Mouse (Mus musculus) urinary bladder, adult 18-20 months (tissue): Measurements from ENCODE around the gene Cdon.
A peak's percentile ranks its signal among the peaks of the same experiment; 100 is the strongest.
"Not testable (repeated sequence)": the region's sequence is repeated elsewhere in the genome, so short reads cannot be mapped to it uniquely, and the experiment has no call there.

Experiments used
- DNase-seq, 2 experiments: peaks; one replicate each; pipeline ENCODE4 v3.0.0; 2022; ENCODE audit warnings: low spot score in 2 of 2, mixed read lengths in 2 of 2

Gene Cdon

DNA sequence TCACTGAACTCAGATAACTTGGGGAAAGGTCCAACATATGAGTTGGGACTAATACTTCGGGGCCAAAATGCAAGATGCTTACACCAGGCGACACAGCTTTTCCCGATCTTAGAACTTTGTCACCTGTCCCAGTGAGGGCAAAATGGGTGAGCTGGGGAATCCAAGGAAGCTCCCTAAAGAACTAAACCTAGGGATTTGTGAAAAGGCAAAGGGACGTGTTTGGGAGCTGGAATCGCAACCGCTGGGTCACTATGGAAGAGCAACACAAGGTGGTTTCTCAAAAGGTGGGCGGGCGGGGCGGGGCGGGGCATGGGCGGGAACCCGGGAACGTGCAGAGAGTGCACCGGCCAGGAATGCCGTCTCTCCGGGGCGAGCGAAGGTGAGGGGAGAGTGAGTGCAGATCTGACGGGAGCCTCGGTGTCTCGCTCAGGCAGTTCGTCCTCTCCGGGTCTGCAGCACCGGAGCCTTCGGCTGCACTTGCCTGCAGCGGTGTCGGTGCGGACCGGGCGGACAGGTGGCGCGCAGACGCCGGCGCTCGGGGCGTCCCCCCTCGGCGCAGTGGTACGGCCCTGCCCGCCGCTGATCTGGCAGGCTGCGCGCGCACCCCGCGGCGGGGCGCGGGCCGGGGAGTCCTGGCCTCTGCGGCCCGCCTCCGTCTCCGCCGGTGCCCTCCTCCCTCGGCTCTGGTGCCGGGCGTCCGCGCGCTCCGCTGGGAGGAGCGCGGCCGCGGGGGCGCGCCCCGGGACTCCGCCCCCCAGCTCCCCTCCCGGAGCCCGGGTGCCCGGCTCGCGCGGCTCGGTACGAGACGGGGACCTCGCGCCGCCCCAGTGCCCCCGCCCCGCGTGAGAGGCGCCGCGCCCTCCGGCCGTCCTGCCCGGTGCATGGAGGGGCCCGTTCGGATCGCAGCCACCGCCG lies at the start of gene Cdon:
TSS of gene Cdon (plus strand) at position 324 of the 915 bp plus-strand sequence.
- DNase-seq = peak; percentile 83 to 86

- DNase-seq = no peak
These were observed 48.4 kb upstream of the Cdon start for GRCm38 (mm10) chr9:35372324-35373101.

- DNase-seq = no peak
These were observed 43.0 kb upstream of the Cdon start for GRCm38 (mm10) chr9:35377916-35378315.

- DNase-seq = no peak
These were observed 41.9 kb upstream of the Cdon start for GRCm38 (mm10) chr9:35378991-35379390.

DNA sequence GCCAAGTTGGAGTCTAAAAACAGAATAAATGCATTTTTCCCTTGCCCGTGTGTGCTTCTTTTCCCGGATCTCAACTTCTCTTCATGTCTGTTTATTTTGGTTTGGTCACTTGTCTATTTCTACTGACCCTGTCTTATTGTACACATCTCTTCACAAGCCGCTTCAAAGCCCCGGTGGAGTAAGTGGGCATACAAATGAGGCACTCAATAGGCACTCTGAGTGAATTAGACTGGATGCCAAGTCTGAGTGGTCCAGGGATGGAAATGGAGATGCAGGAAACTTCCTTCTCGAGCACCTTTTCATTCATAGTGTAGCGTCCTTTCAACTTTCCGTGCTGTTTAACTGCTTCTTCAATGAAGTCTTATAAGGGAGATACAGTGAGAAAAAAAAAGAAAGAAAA lies 21.0 kb upstream of the Cdon start:
- no peak for DNase-seq

DNA sequence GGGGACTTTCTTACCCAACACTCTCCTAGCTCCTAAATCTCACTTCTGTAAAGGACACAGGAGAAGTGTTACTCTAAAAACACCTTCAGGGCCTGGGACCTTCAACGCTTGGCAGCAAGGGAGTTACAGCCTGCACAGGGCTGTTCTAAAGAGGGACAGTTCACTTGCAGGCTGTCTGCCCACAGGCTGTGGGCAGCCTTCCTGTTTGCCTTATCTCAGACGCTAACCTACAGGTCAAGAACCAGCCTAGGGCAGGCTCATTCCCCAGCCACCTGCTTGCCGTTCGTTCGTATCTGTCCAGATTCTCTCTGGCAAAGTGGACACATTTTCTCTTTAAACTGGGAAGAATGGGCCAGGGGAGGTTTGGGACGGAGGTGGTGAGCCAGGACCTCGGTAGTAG lies 20.5 kb upstream of the Cdon start:
- DNase-seq = no peak

- no peak for DNase-seq
These were observed 20.1 kb upstream of the Cdon start for GRCm38 (mm10) chr9:35400831-35401230.

- no peak for DNase-seq
These were observed 18.3 kb upstream of the Cdon start for GRCm38 (mm10) chr9:35402584-35402991.

- no peak for DNase-seq
These were observed 17.4 kb upstream of the Cdon start for GRCm38 (mm10) chr9:35403490-35403889.

- no peak for DNase-seq
These were observed 15.7 kb upstream of the Cdon start for GRCm38 (mm10) chr9:35405038-35405905.

DNA sequence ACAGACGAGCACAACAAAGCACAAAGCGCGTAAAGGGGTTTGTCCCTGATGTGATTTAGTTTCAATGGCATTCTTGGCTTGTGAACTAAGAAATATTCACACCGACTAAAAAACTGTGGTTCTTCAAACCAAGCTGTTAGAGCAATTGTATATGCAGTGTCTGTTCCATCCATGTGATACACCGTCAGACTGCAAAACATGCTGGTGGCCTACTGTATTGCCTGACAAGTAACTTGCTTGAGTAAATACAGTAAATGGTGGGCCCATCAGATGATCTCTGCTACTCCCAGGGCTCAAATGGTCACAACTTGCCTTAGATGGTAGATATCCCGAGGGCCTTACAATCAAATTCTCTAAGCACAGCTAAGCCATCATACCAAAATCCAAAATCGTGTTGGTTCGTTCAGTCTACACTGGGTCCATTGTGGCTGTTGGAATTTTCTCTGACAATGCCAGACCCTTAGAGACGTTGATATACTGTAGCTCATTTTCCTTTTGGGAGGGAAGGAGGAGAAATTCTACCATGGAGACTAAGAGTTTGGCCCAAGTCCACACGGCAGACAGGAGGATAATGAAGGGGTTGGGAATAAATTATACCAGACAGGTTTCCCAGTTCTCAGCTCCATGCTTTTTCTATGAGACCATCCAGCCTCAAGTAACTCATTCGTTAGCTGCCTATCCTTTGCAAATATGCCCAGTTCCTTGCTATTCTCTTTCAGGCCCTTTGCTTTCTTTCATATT lies 9.5 kb upstream of the Cdon start:
- no peak for DNase-seq

GRCm38 (mm10) chr9:35411975-35412374 lies 9.0 kb upstream of the Cdon start:
- no peak for DNase-seq

DNA sequence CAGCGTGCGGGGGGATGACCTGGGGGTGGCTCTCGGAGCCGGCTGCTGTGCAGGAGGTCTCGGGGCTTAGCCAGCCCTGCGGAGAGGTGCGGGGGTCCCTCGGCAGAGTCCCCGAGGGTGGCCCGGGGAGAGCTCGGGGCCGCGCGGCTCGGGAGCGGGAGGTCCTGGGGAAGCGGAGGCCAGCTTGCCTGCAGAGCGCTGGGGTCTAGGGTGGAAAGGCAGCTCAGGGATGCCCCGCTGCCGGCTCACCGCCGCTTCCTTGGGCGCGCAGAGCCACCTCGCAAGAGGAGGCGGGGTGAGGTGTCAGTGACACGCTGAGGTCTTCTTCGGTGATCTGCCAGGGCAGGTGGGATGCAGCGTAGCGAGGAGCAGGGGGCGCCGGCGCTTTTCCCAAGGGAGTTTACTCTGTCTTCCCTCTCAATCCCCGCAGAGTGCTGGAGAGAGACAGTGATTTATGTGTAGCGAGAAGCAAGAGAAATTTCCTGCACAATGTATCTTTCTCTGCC lies 855 bp downstream of the Cdon start:
- no peak for DNase-seq

DNA sequence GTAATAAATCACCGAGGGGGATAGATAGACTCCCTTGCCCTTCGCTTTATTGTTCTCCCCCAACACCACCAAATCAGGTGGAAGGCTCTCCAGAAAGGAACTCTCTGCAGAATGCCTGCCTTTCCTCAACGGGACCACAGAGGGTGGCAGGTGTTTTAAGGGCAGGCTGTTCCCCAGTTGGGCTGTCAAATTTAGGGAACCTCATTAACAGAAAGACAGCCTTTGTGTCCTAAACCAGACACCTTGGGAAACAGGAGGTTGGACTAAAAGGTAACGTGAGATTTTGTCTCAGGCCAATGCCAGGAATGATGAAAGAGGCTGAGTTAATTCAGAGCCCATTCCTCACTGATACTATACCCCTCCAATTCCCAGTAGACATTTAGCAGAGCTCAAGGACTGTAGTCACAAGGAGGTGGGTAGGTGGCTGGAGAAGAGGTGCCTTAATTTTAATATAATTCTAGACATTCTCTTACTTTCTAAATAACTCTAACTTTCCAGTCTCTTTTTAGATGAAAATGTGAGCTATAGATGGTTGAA lies 1.5 kb downstream of the Cdon start:
- no peak for DNase-seq

GRCm38 (mm10) chr9:35423265-35423664 lies 2.3 kb downstream of the Cdon start:
- no peak for DNase-seq

DNA sequence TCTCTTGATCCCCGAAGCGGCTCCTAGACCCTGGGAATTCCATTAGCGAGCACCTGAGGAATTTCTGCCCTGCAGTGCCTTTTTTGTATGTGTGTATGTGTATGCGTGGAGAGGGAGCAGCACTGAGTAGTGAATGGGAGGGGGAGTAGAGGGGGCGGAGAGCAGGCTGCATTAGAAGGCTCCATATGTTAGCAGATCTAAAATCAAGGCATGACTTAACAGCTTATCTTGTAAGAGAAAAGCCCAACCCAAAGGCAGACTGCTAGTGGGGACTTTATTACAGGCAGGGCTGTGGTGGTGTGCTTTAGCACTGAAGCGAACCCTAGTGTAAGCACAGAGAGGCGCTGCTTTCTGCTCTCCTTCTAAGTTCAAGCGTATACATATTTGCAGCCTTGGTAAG lies 3.7 kb downstream of the Cdon start:
- DNase-seq = no peak

- DNase-seq = no peak
These were observed 9.5 kb downstream of the Cdon start for GRCm38 (mm10) chr9:35430476-35430875.

DNA sequence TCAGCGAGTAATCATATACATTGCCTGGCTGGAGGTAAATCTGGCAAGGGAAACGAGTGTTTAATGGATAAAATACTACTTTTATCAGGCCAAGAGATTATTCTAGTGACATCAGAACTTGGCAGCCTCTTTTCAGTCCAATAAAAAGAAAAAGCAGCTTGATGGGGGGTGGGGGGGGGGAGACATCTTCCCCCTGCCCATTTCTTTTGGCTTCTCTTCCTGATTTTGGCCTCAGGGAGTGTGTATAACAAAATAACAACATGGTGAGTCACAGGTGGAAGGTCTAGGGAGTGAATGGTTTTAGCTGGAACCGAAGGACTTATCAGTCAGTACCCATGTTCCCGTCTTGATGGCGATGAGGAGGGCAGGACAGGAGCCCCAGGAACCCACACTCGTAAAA lies 10.5 kb downstream of the Cdon start:
- no peak for DNase-seq

DNA sequence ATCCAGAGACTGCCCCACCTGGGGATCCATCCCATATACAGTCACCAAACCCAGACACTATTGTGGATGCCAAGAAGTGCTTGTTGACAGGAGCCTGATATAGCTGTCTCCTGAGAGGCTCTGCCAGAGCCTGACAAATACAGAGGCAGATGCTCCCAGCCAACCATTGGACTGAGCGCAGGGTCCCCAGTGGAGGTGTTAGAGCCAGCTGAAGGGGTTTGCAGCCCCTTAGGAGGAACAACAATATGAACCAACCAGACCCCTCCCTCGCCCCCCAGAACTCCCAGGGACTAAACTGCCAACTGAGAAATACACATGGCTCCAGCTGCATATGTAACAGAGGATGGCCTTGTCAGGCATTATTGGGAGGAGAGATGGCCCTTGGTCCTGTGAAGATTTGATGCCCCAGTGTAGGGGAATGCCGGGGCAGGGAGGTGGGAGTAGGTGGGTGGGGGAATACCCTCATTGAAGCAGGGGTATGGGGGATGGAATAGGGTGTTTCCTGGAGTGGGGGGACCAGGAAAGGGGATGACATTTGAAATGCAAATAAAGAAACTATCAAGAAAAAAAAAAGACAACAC lies 11.9 kb downstream of the Cdon start:
- not testable (repeated sequence) for DNase-seq

GRCm38 (mm10) chr9:35434340-35434739 lies 13.4 kb downstream of the Cdon start:
- DNase-seq = no peak
